ENCODE assay signal across 22 mouse cellular contexts in the genomic region with DNA sequence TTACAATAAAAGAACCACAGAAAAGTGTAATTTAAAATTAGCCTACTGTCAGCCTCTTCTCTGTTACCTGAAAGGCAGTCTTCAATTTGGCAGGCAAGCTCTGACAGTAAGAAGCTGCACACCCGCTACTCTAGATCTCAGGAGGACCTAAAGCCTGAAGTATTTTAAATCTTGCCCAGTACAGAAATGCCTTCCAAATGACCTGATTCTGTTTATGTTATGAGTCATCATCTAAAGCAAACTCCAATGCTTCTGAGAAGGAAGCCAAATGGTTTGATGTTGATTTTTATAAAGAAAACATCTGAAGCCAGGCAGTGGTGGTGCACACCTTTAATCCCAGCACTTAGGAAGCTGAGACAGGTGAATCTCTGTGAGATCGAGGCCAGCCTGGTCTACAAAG. TPM values are rescaled to one million over a fixed set of nuclear protein-coding genes. Genes with fewer than 3 reads are reported as not detected.
A peak's percentile ranks its signal among the peaks of the same experiment; 100 is the strongest.
DNase-seq lines count a peak whose midpoint lies in the region; ATAC-seq and TF ChIP-seq lines count a peak whose summit lies in the region.
"Had no signal": no experiment of that assay in that cellular context is flagged by ENCODE, and none has a peak within 500 bp of the region (broad histone marks: within the 10 kb centered on the region; RNA-seq: fewer than 3 reads in every experiment).

No protein-coding gene starts in this region.

- DNase-seq in 3134 (ENCODE audit: extremely low read depth, insufficient read length, low spot score), result peak; percentile 10
- peak; percentile 29 for DNase-seq in 416B (ENCODE audit: low read depth)
- peak; percentile 13 for DNase-seq in Patski (ENCODE audit: low read depth, low spot score)
- DNase-seq in fibroblast of lung, adult 2 months (ENCODE audit: low read depth), result peak; percentile 20
- no peak for DNase-seq in gastrocnemius, adult 8-10 months (ENCODE audit: low spot score in 2 of 2)
- DNase-seq: adrenal gland, postnatal 14 days; cerebellum, postnatal 10 days; embryo, embryonic 11 days; forebrain, postnatal 0 days; gastrocnemius, adult 2 months; gastrocnemius, postnatal 36 days; heart, adult 2 months; kidney, adult 18-20 months had no signal

- in situ Hi-C loops in Patski (cut with MboI; ENCODE audit: low pct_unique_long_range_greater_than_20kb), result loop anchor here (25.0 kb wide), 1 partner anchor 688 kb away; the partner anchor contains the start of genes Glt8d1, Gnl3, Pbrm1 and Spcs1

- TF ChIP-seq CTCF in Patski (IDR thresholded peaks at IDR 0.05), result no peak

- CTCF ChIA-PET in Patski (lab: Charles Lee), result interaction anchor here (0.9 to 1.3 kb wide), 2 partner anchors 8 to 46 kb away, joined by 3 read pairs; no protein-coding TSS in a partner anchor

- POLR2A ChIA-PET in Patski (lab: Charles Lee), result no interaction called here

- no peaks in the 10 kb centered on the region for H3K27me3 ChIP-seq in Patski
- H3K27me3 ChIP-seq: CH12.LX; embryonic facial prominence, embryonic 15.5 days; forebrain, embryonic 13.5 days; heart, embryonic 12.5 days; intestine, embryonic 15.5 days had no signal

- no peak for ATAC-seq in Patski
- no peak for ATAC-seq in granulocyte monocyte progenitor cell, adult 5-6 weeks (replicated peaks; ENCODE audit: poor library complexity, severe bottlenecking)
- ATAC-seq: forebrain, embryonic 13.5 days; forebrain, postnatal 0 days; intestine, embryonic 15.5 days had no signal

RNA-seq across cellular contexts. Expression of gene Hacl1, which starts 59.3 kb away (rescaled TPM):
- 27.5 TPM for polyA plus RNA-seq in Patski (2021)
- total RNA-seq in granulocyte monocyte progenitor cell, adult 5-6 weeks (2014; fragmentation: Nextera tagmentation), result 6.0 and 23.7 TPM in 2 replicates
- 24.1 and 24.3 TPM in 2 replicates for total RNA-seq in granulocyte monocyte progenitor cell, adult 5-6 weeks (2017)
- total RNA-seq in gastrocnemius, adult 8-10 months (2022), result 1 to 10 TPM; 5.9 to 7.6 (median 6.4) TPM

RNA-seq across cellular contexts. Expression of gene Btd, which starts 59.5 kb away (rescaled TPM):
- 42.7 TPM for polyA plus RNA-seq in Patski (2021)
- total RNA-seq in granulocyte monocyte progenitor cell, adult 5-6 weeks (2014; fragmentation: Nextera tagmentation), result 23.4 and 25.4 TPM in 2 replicates
- total RNA-seq in granulocyte monocyte progenitor cell, adult 5-6 weeks (2017), result 11.3 and 12.4 TPM in 2 replicates
- 1 to 10 TPM; 3.6 to 5.5 (median 4.4) TPM for total RNA-seq in gastrocnemius, adult 8-10 months (2022)

RNA-seq across cellular contexts. Expression of gene Gm49387, which starts 59.7 kb away (rescaled TPM):
- polyA plus RNA-seq in Patski (2021), result 5.8 TPM
- total RNA-seq in granulocyte monocyte progenitor cell, adult 5-6 weeks (2014; fragmentation: Nextera tagmentation), result not detected in 2 replicates
- not detected in 2 replicates for total RNA-seq in granulocyte monocyte progenitor cell, adult 5-6 weeks (2017)
- total RNA-seq in gastrocnemius, adult 8-10 months (2022), result not detected
- total RNA-seq: adrenal gland, adult 18-20 months; CH12.LX; forebrain, postnatal 0 days had no signal
- polyA plus RNA-seq: cerebellum, adult 2 months; forebrain, embryonic 13.5 days; hindbrain, embryonic 14.5 days had no signal

Comparison
In these comparisons a context has a peak if more than half of its experiments do, and no peak if none do; other contexts are left out.
1. DNase-seq: peak in 3134 (single experiment), 416B (single experiment), Patski (single experiment) and fibroblast of lung, adult 2 months (single experiment); none in gastrocnemius, adult 8-10 months (0 of 2).